Mouse (Mus musculus): ENCODE data around the gene Rbm8a2. TPM values are rescaled to one million over a fixed set of nuclear protein-coding genes. Genes with fewer than 3 reads are reported as not detected.

The Rbm8a2 gene
- polyA plus RNA-seq, 1 experiment from 2014 or later = 1.3 TPM

DNA sequence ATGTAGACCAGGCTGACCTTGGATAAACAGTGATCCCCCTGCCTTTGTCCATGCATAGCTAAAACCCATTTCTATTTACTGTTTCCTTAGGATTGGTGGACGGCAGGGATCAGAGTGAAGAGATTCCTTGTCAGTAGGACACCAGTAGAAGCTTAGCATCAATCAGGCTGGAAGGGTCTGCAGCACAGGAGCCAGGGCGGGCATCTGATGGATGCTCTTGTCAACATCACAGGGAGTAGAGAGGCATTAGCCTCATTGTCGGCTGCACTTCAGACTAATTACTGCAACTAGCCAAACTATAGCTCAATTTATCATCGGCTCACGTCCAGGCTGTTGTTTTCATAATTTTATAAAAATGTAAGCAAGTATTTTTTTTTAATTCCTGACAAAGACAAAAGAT, 21.7 kb upstream of the Rbm8a2 start:
- Histone ChIP-seq H3K27me3 (replicated peaks; ENCODE audit: control insufficient read depth, insufficient read depth, low read length) (no peaks in the 10 kb centered on the region), H3K9ac (ENCODE audit: low read depth, low read length) (no peak overlapping the region), H3K9me3 (ENCODE audit: control insufficient read depth, low read length) (no peaks in the 10 kb centered on the region), H3K4me1 (replicated peaks; ENCODE audit: control insufficient read depth, insufficient read depth, low read length) (no peaks in the 10 kb centered on the region), H3K4me3 (ENCODE audit: low read depth, low read length) (no peak overlapping the region), H3K27ac (ENCODE audit: low read depth, low read length) (no peak overlapping the region), H3K36me3 (ENCODE audit: control insufficient read depth, insufficient read depth, low read length) (no peaks in the 10 kb centered on the region), H3K4me2 (no peak overlapping the region)
- WGBS = 56% methylated on average over 5 of the region's 5 CpGs
- DNase-seq (ENCODE audit: low spot score) = no peak
- ATAC-seq (replicated peaks; ENCODE audit: low FRiP score) = no peak

DNA sequence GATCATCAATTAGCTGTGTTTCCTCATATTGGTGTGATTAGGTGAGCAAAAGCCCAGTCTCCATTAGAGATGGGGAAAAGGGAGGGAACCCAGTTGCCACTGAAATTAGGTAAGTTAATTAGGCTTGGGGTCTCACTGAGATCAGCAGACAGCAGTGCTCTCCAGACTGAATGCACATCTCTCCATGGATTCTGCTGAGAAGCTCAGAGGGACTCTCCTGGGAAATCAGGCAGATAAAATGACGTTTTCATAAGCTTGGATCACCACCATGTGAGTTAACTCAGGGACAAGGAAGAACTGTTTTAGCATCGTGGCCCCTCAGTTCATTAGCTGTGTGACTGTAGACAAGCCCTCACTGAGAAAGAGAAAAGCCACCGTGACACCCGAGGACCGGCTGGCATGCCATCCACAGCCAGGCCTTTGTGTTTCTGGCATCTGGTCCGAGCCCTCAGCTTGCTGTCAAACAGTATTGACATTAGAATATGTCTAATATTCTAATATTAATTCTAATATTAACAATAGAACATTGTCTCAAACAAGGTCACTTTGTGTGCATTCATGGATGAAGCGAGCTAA, 18.2 kb upstream of the Rbm8a2 start:
- Histone ChIP-seq H3K9ac (ENCODE audit: low read depth, low read length) (no peak overlapping the region), H3K36me3 (ENCODE audit: control insufficient read depth, insufficient read depth, low read length) (no peaks in the 10 kb centered on the region), H3K4me2 (no peak overlapping the region), H3K27me3 (replicated peaks; ENCODE audit: control insufficient read depth, insufficient read depth, low read length) (no peaks in the 10 kb centered on the region), H3K27ac (ENCODE audit: low read depth, low read length) (no peak overlapping the region), H3K4me3 (ENCODE audit: low read depth, low read length) (no peak overlapping the region), H3K9me3 (ENCODE audit: control insufficient read depth, low read length) (no peaks in the 10 kb centered on the region), H3K4me1 (replicated peaks; ENCODE audit: control insufficient read depth, insufficient read depth, low read length) (no peaks in the 10 kb centered on the region)
- DNase-seq (ENCODE audit: low spot score) = no peak
- 70% methylated on average over 7 of the region's 7 CpGs for WGBS
- ATAC-seq (replicated peaks; ENCODE audit: low FRiP score) = no peak

DNA sequence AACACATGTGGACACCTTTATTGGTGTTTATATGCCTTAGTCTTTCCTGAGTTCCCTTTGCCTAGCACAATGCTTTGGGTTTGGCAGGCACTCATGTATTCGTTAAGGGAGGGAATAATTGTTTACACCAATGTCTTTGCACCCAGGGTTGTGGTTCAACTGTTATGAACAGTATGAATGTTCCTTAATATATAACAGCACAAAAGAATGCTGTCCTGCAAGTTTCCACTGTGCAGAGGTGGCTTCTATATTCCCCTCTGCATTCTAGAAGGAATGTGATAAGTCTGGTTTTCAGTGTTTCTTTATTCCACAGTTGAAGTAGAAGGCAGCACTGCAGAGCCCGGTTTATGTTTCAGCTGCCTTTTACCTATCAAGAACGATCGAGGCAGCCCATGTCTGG, 10.0 kb upstream of the Rbm8a2 start:
- H3K36me3 ChIP-seq (ENCODE audit: control insufficient read depth, insufficient read depth, low read length) = no peaks in the 10 kb centered on the region
- 83% methylated on average over 4 of the region's 4 CpGs for WGBS
- no peaks in the 10 kb centered on the region for H3K27me3 ChIP-seq (replicated peaks; ENCODE audit: control insufficient read depth, insufficient read depth, low read length)
- no peak overlapping the region for H3K27ac ChIP-seq (ENCODE audit: low read depth, low read length)
- H3K9ac ChIP-seq (ENCODE audit: low read depth, low read length) = no peak overlapping the region
- H3K4me3 ChIP-seq (ENCODE audit: low read depth, low read length) = no peak overlapping the region
- H3K4me2 ChIP-seq = no peak overlapping the region
- ATAC-seq (replicated peaks; ENCODE audit: low FRiP score) (no peak), DNase-seq (ENCODE audit: low spot score) (no peak)
- H3K4me1 ChIP-seq (replicated peaks; ENCODE audit: control insufficient read depth, insufficient read depth, low read length) = no peaks in the 10 kb centered on the region
- no peaks in the 10 kb centered on the region for H3K9me3 ChIP-seq (ENCODE audit: control insufficient read depth, low read length)

DNA sequence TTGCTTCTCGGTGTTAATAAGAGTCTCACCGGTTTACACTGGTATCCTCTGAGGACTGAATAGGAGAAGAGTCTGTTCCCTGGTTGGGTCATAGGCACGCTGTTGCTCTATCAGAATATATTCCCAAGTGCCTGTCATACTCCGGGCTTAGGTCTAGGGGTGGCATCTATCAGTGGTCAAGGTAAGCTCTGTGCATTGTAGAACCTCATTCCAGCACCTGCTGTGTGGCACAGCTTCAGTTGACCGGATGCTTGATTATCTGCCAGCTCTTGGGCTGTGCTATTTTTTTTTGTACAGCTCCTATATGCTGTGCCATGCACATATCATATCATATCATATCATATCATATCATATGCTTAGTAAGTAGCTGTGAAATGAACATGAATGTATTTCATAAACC, 9.5 kb upstream of the Rbm8a2 start:
- no peaks in the 10 kb centered on the region for H3K36me3 ChIP-seq (ENCODE audit: control insufficient read depth, insufficient read depth, low read length)
- no peak overlapping the region for H3K4me3 ChIP-seq (ENCODE audit: low read depth, low read length)
- H3K4me1 ChIP-seq (replicated peaks; ENCODE audit: control insufficient read depth, insufficient read depth, low read length) = no peaks in the 10 kb centered on the region
- DNase-seq (ENCODE audit: low spot score) = no peak
- H3K27me3 ChIP-seq (replicated peaks; ENCODE audit: control insufficient read depth, insufficient read depth, low read length) = no peaks in the 10 kb centered on the region
- no peak overlapping the region for H3K27ac ChIP-seq (ENCODE audit: low read depth, low read length)
- ATAC-seq (replicated peaks; ENCODE audit: low FRiP score) = no peak
- H3K9ac ChIP-seq (ENCODE audit: low read depth, low read length) = no peak overlapping the region
- WGBS = 88% methylated on average over 5 of the region's 5 CpGs
- H3K4me2 ChIP-seq = no peak overlapping the region
- H3K9me3 ChIP-seq (ENCODE audit: control insufficient read depth, low read length) = no peaks in the 10 kb centered on the region

DNA sequence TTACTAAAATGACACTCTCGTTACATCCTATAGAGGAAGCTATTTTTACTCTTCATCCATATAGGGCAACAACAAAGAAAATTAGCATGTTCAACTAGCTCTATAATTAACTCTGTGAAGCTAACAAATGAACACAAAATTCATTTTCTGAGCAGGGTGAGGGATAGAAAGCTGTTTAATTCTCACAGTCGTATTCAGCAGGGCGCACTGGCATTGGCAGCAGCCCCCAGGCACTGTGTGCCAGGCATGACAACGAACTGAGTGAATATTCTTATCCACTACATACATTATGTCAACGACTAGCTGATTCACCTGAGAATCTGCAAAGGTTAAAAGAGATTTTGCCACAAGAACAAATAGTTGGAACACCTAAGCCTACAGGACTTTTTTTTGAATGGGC, 8.2 kb downstream of the Rbm8a2 start:
- Histone ChIP-seq H3K27ac (ENCODE audit: low read depth, low read length) (no peak overlapping the region), H3K9me3 (ENCODE audit: control insufficient read depth, low read length) (no peaks in the 10 kb centered on the region), H3K4me2 (no peak overlapping the region), H3K4me1 (replicated peaks; ENCODE audit: control insufficient read depth, insufficient read depth, low read length) (no peaks in the 10 kb centered on the region), H3K9ac (ENCODE audit: low read depth, low read length) (no peak overlapping the region), H3K4me3 (ENCODE audit: low read depth, low read length) (no peak overlapping the region), H3K36me3 (ENCODE audit: control insufficient read depth, insufficient read depth, low read length) (no peaks in the 10 kb centered on the region), H3K27me3 (replicated peaks; ENCODE audit: control insufficient read depth, insufficient read depth, low read length) (no peaks in the 10 kb centered on the region)
- 85% methylated on average over 5 of the region's 5 CpGs for WGBS
- no peak for ATAC-seq (replicated peaks; ENCODE audit: low FRiP score)
- DNase-seq (ENCODE audit: low spot score) = no peak

DNA sequence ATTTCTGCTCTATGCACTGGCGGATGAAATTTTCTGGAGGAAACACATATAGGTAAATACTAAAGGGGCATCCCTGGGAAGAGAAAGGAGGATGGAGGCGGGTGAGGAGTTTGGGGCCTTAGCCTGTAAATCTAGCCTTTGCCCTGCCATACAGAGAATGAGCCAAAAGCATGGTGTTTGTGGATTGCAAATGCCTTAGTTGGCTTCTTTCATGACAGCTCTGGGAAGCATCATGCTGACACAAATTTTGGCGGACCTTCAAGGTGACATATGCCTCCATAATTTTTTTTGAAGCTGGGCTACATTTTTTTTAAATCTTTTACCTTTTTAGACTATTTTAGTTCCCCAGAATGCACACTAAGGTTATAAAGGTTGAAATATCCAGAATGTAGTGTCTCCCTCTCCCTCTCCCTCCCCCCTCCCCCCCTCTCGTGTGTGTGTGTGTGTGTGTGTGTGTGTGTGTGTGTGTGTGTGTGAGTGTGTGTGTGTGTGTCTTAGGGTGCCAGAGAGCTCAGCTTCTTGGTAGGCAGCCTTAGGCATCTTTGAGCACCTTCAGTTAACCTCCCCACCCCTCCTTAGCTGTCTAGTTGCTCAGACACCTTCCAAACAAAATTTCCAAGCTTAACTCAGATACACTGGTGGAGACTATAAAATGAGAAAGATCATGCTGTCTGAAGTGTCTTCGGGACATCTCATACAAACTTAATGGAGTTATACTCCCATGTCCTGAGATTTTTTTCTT, 11.7 kb downstream of the Rbm8a2 start:
- ATAC-seq (replicated peaks; ENCODE audit: low FRiP score) = no peak
- 85% methylated on average over 5 of the region's 5 CpGs for WGBS

DNA sequence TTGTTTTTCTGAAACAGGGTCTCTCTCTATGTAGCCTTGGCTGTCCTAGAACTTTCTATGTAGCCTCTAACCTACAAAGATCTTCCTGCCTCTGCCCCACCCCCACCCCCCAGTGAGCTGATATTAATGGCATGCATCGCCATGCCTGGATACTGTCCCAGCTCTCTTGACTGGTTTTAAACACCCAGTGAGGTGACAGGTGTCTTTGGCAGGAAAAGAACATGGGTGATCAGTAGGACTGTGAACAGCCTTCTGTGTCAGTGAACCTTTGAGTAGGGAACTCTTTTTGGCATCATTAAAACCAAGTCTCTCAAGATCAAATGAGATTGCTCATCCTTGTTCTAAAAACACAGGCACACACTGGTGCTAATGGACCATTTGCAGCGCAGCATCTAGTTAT, 17.1 kb downstream of the Rbm8a2 start:
- no peak overlapping the region for H3K4me2 ChIP-seq
- H3K4me3 ChIP-seq (ENCODE audit: low read depth, low read length) = no peak overlapping the region
- no peak for DNase-seq (ENCODE audit: low spot score)
- H3K9ac ChIP-seq (ENCODE audit: low read depth, low read length) = no peak overlapping the region
- H3K36me3 ChIP-seq (ENCODE audit: control insufficient read depth, insufficient read depth, low read length) = no peaks in the 10 kb centered on the region
- ATAC-seq (replicated peaks; ENCODE audit: low FRiP score) = no peak
- no peak overlapping the region for H3K27ac ChIP-seq (ENCODE audit: low read depth, low read length)
- H3K4me1 ChIP-seq (replicated peaks; ENCODE audit: control insufficient read depth, insufficient read depth, low read length) = no peaks in the 10 kb centered on the region
- 85% methylated on average over 2 of the region's 2 CpGs for WGBS
- H3K9me3 ChIP-seq (ENCODE audit: control insufficient read depth, low read length) = no peaks in the 10 kb centered on the region
- no peaks in the 10 kb centered on the region for H3K27me3 ChIP-seq (replicated peaks; ENCODE audit: control insufficient read depth, insufficient read depth, low read length)

More for the DNA sequence above, 11.7 kb downstream of the Rbm8a2 start:
- H3K4me3 ChIP-seq (ENCODE audit: low read depth, low read length) = no peak overlapping the region
- H3K27ac ChIP-seq (ENCODE audit: low read depth, low read length) = no peak overlapping the region
- H3K4me2 ChIP-seq = no peak overlapping the region
- no peak for DNase-seq (ENCODE audit: low spot score)
- no peak overlapping the region for H3K9ac ChIP-seq (ENCODE audit: low read depth, low read length)
- no peaks in the 10 kb centered on the region for H3K27me3 ChIP-seq (replicated peaks; ENCODE audit: control insufficient read depth, insufficient read depth, low read length)
- no peaks in the 10 kb centered on the region for H3K36me3 ChIP-seq (ENCODE audit: control insufficient read depth, insufficient read depth, low read length)
- H3K4me1 ChIP-seq (replicated peaks; ENCODE audit: control insufficient read depth, insufficient read depth, low read length) = no peaks in the 10 kb centered on the region
- H3K9me3 ChIP-seq (ENCODE audit: control insufficient read depth, low read length) = no peaks in the 10 kb centered on the region

DNA sequence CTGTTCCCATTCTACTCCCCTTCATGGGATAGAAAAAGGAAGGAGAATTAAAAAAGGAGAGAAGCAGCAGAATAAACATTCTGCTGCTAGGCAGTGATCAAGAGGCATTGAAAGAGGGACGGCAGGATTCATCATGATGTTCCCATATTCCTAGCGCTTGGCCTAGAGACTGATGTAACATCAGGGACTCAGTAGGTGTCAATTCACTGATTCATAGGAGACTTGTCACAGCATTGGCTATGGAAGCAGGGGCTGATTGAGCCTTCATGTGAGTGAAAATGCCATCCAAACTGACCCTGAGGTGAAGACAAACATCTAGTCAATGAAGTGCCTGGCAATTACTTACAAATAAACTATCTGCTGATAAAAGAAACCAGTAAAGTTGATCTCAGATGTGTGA, 28.1 kb downstream of the Rbm8a2 start:
- H3K9me3 ChIP-seq (ENCODE audit: control insufficient read depth, low read length) = no peaks in the 10 kb centered on the region
- ATAC-seq (replicated peaks; ENCODE audit: low FRiP score) = no peak
- H3K4me3 ChIP-seq (ENCODE audit: low read depth, low read length) = no peak overlapping the region
- no peak for DNase-seq (ENCODE audit: low spot score)
- no peaks in the 10 kb centered on the region for H3K4me1 ChIP-seq (replicated peaks; ENCODE audit: control insufficient read depth, insufficient read depth, low read length)
- 87% methylated on average over 2 of the region's 2 CpGs for WGBS
- no peaks in the 10 kb centered on the region for H3K36me3 ChIP-seq (ENCODE audit: control insufficient read depth, insufficient read depth, low read length)
- no peak overlapping the region for H3K27ac ChIP-seq (ENCODE audit: low read depth, low read length)
- H3K4me2 ChIP-seq = no peak overlapping the region
- no peaks in the 10 kb centered on the region for H3K27me3 ChIP-seq (replicated peaks; ENCODE audit: control insufficient read depth, insufficient read depth, low read length)
- H3K9ac ChIP-seq (ENCODE audit: low read depth, low read length) = no peak overlapping the region

DNA sequence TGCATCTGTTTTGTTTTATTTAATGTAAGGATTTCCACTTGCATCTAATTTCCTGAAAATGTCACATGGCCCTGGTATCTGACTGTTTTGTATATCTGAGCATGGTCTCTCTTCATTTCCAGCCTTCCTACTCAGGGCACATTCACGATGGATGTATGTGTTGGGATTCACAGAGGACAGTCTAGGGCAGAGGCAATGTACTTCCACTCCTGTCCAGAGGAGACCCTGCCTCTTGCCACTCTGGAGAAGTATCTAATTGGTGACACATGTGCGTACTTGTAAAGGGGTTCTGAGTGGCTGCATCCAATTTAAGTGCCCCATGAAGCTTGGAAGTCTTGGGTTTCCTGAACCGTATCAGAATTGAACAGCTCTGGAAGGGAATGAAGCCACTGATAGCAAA, 28.5 kb downstream of the Rbm8a2 start:
- no peak overlapping the region for H3K27ac ChIP-seq (ENCODE audit: low read depth, low read length)
- H3K9me3 ChIP-seq (ENCODE audit: control insufficient read depth, low read length) = no peaks in the 10 kb centered on the region
- no peak overlapping the region for H3K4me3 ChIP-seq (ENCODE audit: low read depth, low read length)
- DNase-seq (ENCODE audit: low spot score) (no peak), ATAC-seq (replicated peaks; ENCODE audit: low FRiP score) (no peak)
- no peaks in the 10 kb centered on the region for H3K36me3 ChIP-seq (ENCODE audit: control insufficient read depth, insufficient read depth, low read length)
- no peaks in the 10 kb centered on the region for H3K27me3 ChIP-seq (replicated peaks; ENCODE audit: control insufficient read depth, insufficient read depth, low read length)
- 79% methylated on average over 3 of the region's 3 CpGs for WGBS
- H3K4me1 ChIP-seq (replicated peaks; ENCODE audit: control insufficient read depth, insufficient read depth, low read length) = no peaks in the 10 kb centered on the region
- no peak overlapping the region for H3K9ac ChIP-seq (ENCODE audit: low read depth, low read length)
- no peak overlapping the region for H3K4me2 ChIP-seq
